Mouse (Mus musculus): ENCODE data around the gene Zfp526.

DNA sequence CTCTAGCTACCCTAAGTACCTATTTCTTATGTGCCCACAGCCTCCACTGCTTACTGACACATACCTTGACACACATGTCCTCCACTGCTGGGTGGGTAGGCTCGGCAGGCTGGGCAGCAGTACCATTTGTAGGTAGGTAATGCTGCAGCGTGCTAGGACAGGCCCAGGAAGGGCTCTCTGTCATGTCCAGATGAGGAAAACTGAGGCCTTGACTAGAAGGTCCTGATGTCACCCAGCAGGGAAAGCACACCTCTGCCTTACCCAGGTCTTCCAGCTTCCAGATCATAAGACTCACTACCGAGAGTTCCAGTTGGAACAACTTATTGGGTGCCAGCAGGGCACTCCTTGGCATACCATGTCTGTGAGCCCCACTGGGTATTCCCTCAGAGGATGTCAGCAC is 53.8 kb downstream of the Zfp526 start:
- TF ChIP-seq ZNF384 (IDR thresholded peaks at IDR 0.05; ENCODE audit: low read depth, low read length) (no peak), CTCF (conservative IDR thresholded peaks at IDR 0.05 in 1 of 2, IDR thresholded peaks at IDR 0.05 in 1 of 2; ENCODE audit: low read depth in 2 of 2, low read length in 2 of 2) (no peak), EP300 (IDR thresholded peaks at IDR 0.05; ENCODE audit: low read length) (no peak), POLR2A (IDR thresholded peaks at IDR 0.05; ENCODE audit: low read depth, low read length) (no peak), E2F4 (IDR thresholded peaks at IDR 0.05; ENCODE audit: insufficient replicate concordance, low read depth, low read length) (no peak), USF1 (IDR thresholded peaks at IDR 0.05; ENCODE audit: low read depth, low read length) (no peak), ZMIZ1 (IDR thresholded peaks at IDR 0.05; ENCODE audit: low read depth, low read length) (no peak), MAX (IDR thresholded peaks at IDR 0.05; ENCODE audit: low read length) (no peak), MAFK (IDR thresholded peaks at IDR 0.05; ENCODE audit: insufficient replicate concordance, low read length) (no peak), BHLHE40 (IDR thresholded peaks at IDR 0.05; ENCODE audit: low read depth, low read length) (no peak), USF2 (conservative IDR thresholded peaks at IDR 0.05; ENCODE audit: low read depth, low read length) (no peak), PAX5 (IDR thresholded peaks at IDR 0.05; ENCODE audit: low read length) (no peak), HCFC1 (IDR thresholded peaks at IDR 0.05; ENCODE audit: low read depth, low read length) (no peak), MXI1 (IDR thresholded peaks at IDR 0.05; ENCODE audit: low read depth, low read length) (no peak)
